Mouse (Mus musculus) kidney, postnatal 10 days (tissue): Measurements from ENCODE around the gene Tbc1d22a.
A peak's percentile ranks its signal among the peaks of the same experiment; 100 is the strongest.

Experiments used
- DNase-seq: peaks from one replicate; pipeline ENCODE4 v3.0.0; 2021; ENCODE audit warnings: mixed read lengths

Gene Tbc1d22a

GRCm38 (mm10) chr15:86468082-86468481, 253.8 kb downstream of the Tbc1d22a start:
- DNase-seq, result no peak

- no peak for DNase-seq
Observed at GRCm38 (mm10) chr15:86471136-86471535, 256.9 kb downstream of the Tbc1d22a start.

GRCm38 (mm10) chr15:86473473-86473872, 259.2 kb downstream of the Tbc1d22a start:
- DNase-seq, result no peak

- DNase-seq, result no peak
Observed at GRCm38 (mm10) chr15:86474951-86475350, 260.7 kb downstream of the Tbc1d22a start.

GRCm38 (mm10) chr15:86476483-86476882, 262.2 kb downstream of the Tbc1d22a start:
- DNase-seq, result no peak

GRCm38 (mm10) chr15:86477032-86477431, 262.8 kb downstream of the Tbc1d22a start:
- no peak for DNase-seq

- DNase-seq, result no peak
Observed at GRCm38 (mm10) chr15:86477471-86477992, 263.3 kb downstream of the Tbc1d22a start.

GRCm38 (mm10) chr15:86478685-86479502, 264.6 kb downstream of the Tbc1d22a start:
- DNase-seq, result no peak

- DNase-seq, result no peak
Observed at GRCm38 (mm10) chr15:86482362-86482761, 268.1 kb downstream of the Tbc1d22a start.

GRCm38 (mm10) chr15:86485815-86486214, 271.6 kb downstream of the Tbc1d22a start:
- no peak for DNase-seq

GRCm38 (mm10) chr15:86487359-86487758, 273.1 kb downstream of the Tbc1d22a start:
- no peak for DNase-seq

GRCm38 (mm10) chr15:86491434-86492099, 277.3 kb downstream of the Tbc1d22a start:
- DNase-seq, result no peak

- peak; percentile 58 for DNase-seq
Observed at GRCm38 (mm10) chr15:86492636-86493035, 278.4 kb downstream of the Tbc1d22a start.

- no peak for DNase-seq
Observed at GRCm38 (mm10) chr15:86496209-86496608, 281.9 kb downstream of the Tbc1d22a start.

GRCm38 (mm10) chr15:86496646-86497045, 282.4 kb downstream of the Tbc1d22a start:
- no peak for DNase-seq

- DNase-seq, result no peak
Observed at GRCm38 (mm10) chr15:86500536-86500935, 286.3 kb downstream of the Tbc1d22a start.

GRCm38 (mm10) chr15:86503413-86503812, 289.2 kb downstream of the Tbc1d22a start:
- no peak for DNase-seq

- no peak for DNase-seq
Observed at GRCm38 (mm10) chr15:86506666-86507065, 292.4 kb downstream of the Tbc1d22a start.

GRCm38 (mm10) chr15:86507546-86507945, 293.3 kb downstream of the Tbc1d22a start:
- DNase-seq, result no peak

GRCm38 (mm10) chr15:86508406-86509176, 294.3 kb downstream of the Tbc1d22a start:
- no peak for DNase-seq

GRCm38 (mm10) chr15:86509601-86510000, 295.3 kb downstream of the Tbc1d22a start:
- DNase-seq, result no peak

- DNase-seq, result no peak
Observed at GRCm38 (mm10) chr15:86511181-86511580, 296.9 kb downstream of the Tbc1d22a start.

- no peak for DNase-seq
Observed at GRCm38 (mm10) chr15:86513336-86513735, 299.1 kb downstream of the Tbc1d22a start.
